Mouse (Mus musculus): ENCODE measurements around the gene Cdk14.

DNA sequence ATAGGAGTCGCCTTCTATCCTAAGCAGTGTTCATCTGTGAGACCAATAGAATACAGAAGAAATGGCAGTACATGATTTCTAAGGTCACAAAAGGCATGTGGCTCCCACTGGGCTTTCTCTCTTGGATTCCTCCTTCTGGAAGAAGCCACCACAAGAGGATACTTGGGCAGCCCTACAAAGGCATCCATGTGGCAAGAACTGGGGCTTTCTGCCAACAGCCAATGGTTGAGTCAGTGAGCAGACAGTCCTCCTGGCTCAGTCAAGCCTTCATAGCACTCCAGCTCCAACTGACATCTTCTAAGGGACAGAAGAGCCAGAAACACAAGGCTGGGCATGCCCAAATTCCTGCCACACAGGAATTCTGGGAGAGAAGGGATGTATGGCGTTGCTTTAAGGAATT lies 93.4 kb downstream of the Cdk14 start:
- TF ChIP-seq POLR2A (IDR thresholded peaks at IDR 0.05; ENCODE audit: insufficient read length, low read depth) (no peak), TCF12 (IDR thresholded peaks at IDR 0.05; ENCODE audit: insufficient read depth, poor library complexity, severe bottlenecking) (no peak), USF1 (IDR thresholded peaks at IDR 0.05; ENCODE audit: low read depth) (no peak), MYOG (IDR thresholded peaks at IDR 0.05; ENCODE audit: control insufficient read depth in 1 of 3, insufficient read depth in 1 of 3, insufficient read length in 2 of 3, low read depth in 2 of 3) (no peak), SRF (IDR thresholded peaks at IDR 0.05; ENCODE audit: control insufficient read depth, insufficient read length, low read depth) (no peak)
